Mouse (Mus musculus): ENCODE data around the gene Tnni2.

- TF ChIP-seq CTCF (IDR thresholded peaks at IDR 0.05; ENCODE audit: borderline replicate concordance, extremely low read depth, insufficient read depth, insufficient read length) (no peak), POLR2A (IDR thresholded peaks at IDR 0.05; ENCODE audit: borderline replicate concordance, extremely low read depth, insufficient read depth, insufficient read length, poor library complexity, severe bottlenecking) (no peak)
Observed at GRCm38 (mm10) chr7:142430160-142430678, 11.4 kb upstream of the Tnni2 start.

Measured in brain, embryonic 14.5 days (tissue).